Mouse (Mus musculus): ENCODE measurements at regions not wholly inside any gene's neighbourhood (a gene's known extent, or its start where the extent isn't known, plus 50 kb on each side); places are given as distances from the start of the nearest gene placed in this dataset.

- no peak for DNase-seq (ENCODE audit: low read depth, low spot score)
Measured at GRCm38 (mm10) chr6:89005094-89005493, 103.0 kb downstream of the Tpra1 start.

DNA sequence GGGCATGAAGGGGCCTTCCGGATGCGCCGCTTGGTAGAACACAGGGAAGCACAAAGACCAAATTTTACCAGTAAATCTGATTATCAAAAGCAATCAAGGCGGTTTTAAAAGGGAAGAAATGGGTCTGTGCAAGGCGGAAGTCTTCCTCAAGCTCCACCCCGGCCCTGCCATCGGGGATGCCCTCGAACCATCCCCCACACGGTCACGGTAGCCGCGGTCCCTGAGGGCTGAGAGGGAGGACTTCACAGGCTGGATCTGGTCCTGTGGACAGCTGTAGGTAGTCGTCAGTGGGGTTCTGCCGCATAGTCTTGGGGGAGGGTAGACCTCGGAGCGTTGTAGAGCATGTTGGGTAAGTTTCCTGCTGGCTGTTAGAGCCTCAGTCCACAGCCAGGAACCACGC lies 104.9 kb downstream of the Tpra1 start:
- no peak for DNase-seq (ENCODE audit: low read depth, low spot score)

GRCm38 (mm10) chr6:89007516-89007915 lies 105.5 kb downstream of the Tpra1 start:
- no peak for DNase-seq (ENCODE audit: low read depth, low spot score)

DNA sequence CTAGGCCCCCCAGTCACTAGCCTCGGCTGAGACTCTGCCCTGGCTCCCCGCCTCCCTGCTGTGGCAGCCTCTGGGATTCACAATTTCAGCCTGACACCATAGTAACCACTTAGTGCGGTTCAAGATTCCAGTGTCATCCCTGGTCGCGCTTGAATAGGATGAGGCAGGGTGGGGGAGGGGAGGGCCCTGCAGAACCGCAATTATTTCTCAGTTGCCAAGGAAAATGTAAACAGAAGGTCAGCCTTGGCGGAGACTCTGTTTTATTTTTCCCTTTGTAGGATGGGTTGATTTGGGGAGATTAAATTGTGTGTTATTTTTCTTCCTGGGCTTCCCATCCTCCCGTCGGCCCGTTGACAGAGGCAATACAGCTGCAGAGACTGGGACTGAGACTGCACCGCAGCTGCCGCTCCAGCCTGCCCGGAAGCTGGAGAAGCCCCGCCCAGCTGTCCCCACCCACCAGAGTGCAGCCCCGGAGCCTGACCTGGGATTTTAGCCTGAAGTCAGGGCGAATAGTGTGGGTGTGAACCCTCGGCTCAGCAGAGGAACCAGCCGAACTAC lies 106.6 kb downstream of the Tpra1 start:
- DNase-seq (ENCODE audit: low read depth, low spot score), result peak; percentile 48

DNA sequence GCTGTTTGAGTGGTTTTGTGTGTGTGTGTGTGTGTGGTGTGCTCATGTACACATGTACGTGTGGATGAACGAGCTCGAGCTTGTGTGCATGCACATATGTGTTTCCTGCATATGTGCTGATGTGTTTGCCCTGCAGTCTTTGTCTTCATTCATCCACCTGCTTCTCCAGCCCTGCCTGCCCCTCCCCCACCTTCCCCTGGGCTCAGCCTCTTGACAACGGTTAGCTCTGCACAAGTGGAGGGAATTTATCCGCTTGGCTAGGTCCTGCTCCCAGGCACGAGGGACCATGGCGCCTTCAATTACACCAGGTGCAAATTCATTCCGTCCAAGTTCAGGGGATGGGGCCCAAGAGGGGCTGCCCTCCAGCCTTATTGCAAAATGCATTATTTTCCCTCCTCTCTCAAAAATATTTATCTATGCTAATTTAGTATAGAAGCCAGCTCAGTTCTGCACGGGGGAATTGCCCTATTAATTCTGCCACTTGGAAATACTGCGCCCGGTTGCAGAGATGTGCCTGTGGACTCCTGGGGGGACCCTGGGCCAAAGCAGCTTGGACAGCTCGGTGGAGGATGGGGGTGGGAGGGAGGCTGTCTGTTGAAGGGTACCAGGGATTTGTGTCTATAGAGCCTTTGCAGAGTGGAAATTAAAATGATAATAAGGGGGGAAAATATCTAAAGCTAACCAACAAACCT lies 111.1 kb downstream of the Tpra1 start:
- no peak for DNase-seq (ENCODE audit: low read depth, low spot score)

- no peak for DNase-seq (ENCODE audit: low read depth, low spot score)
Measured at GRCm38 (mm10) chr6:89013690-89014061, 111.6 kb downstream of the Tpra1 start.

- no peak for DNase-seq (ENCODE audit: low read depth, low spot score)
Measured at GRCm38 (mm10) chr6:89024101-89024650, 122.1 kb downstream of the Tpra1 start.

- DNase-seq (ENCODE audit: low read depth, low spot score), result no peak
Measured at GRCm38 (mm10) chr6:89033433-89034298, 131.6 kb downstream of the Tpra1 start.

- DNase-seq (ENCODE audit: low read depth, low spot score), result no peak
Measured at GRCm38 (mm10) chr6:89034455-89034854, 132.4 kb downstream of the Tpra1 start.

- DNase-seq (ENCODE audit: low read depth, low spot score), result no peak
Measured at GRCm38 (mm10) chr6:89035061-89035835, 133.2 kb downstream of the Tpra1 start.

DNA sequence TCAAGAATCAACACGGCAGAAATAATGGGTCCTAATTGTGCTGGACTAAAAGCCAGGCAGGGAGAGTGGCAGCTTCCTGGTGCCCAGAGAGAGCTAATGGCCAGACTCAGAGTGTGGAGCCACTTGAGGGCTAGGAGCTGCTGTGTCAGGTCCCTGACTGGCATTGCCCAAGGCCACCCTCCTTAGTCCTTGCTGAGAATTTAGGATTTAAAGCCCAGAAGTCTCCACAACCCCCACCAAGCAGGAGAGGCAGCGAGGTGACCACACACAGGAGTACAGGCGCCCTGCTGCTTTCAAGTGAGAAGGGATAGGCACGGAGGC lies 133.7 kb downstream of the Tpra1 start:
- DNase-seq (ENCODE audit: low read depth, low spot score), result no peak

GRCm38 (mm10) chr6:89037392-89037791 lies 135.3 kb downstream of the Tpra1 start:
- no peak for DNase-seq (ENCODE audit: low read depth, low spot score)

GRCm38 (mm10) chr6:89037901-89038300 lies 135.8 kb downstream of the Tpra1 start:
- no peak for DNase-seq (ENCODE audit: low read depth, low spot score)

- no peak for DNase-seq (ENCODE audit: low read depth, low spot score)
Measured at GRCm38 (mm10) chr6:89040919-89041318, 138.9 kb downstream of the Tpra1 start.

DNA sequence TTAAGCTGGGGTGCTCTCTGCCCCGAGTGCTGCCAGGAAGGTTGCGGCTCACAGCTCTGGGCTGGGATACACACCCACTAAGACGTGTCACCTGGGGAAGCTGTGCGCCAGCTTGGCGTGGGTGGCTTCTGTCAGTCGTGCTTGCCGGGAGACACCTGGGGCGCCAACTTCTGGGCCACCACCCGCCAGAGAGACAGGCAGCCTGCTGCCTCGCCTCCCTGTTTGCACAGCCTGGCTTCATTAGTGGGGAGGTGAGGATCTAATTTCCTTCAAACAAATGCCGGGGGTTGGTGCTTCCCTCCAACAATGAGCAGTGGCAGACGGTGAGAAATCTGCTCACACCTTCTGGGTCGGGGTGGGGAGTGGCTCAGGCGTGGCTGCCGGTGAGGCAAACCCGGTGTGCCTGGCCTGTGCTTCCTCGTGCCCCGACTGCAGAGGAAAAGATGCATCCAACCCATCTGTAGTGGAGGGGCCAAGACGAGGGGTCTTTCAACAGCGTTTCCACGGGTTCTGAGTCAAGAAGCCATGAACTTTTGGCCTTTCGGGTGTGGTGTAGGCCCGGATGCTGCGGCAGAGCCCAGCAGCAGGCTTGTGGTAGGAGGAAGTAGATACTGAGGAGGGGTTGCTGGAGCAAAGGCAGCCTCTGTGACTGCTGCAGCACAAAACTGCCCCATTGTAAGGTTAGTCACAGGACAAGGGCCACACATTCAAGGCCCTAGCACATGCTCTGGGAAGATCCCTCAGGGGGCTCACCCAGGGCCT lies 140.6 kb downstream of the Tpra1 start:
- DNase-seq (ENCODE audit: low read depth, low spot score), result no peak

- no peak for DNase-seq (ENCODE audit: low read depth, low spot score)
Measured at GRCm38 (mm10) chr6:89045436-89045966, 143.4 kb downstream of the Tpra1 start.

DNA sequence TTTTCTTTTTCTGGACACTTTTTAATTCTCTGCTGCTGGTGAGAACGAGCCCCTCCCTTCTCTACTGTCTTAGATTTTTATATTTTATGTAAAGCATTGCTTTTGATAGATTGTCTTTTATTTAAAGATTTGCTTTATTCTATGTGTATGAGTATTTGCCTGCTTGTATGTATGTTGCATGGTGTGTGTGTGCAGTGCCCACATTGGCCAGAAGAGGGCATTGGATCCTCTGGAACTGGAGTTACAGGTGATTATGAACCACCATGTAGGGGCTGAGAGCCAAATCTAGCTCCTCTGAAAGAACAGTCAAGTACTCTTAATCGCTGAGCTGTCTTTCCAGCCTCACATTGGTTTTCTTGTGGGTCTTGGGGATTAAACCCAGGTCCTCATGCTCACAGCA lies 144.4 kb downstream of the Tpra1 start:
- DNase-seq (ENCODE audit: low read depth, low spot score), result no peak

DNA sequence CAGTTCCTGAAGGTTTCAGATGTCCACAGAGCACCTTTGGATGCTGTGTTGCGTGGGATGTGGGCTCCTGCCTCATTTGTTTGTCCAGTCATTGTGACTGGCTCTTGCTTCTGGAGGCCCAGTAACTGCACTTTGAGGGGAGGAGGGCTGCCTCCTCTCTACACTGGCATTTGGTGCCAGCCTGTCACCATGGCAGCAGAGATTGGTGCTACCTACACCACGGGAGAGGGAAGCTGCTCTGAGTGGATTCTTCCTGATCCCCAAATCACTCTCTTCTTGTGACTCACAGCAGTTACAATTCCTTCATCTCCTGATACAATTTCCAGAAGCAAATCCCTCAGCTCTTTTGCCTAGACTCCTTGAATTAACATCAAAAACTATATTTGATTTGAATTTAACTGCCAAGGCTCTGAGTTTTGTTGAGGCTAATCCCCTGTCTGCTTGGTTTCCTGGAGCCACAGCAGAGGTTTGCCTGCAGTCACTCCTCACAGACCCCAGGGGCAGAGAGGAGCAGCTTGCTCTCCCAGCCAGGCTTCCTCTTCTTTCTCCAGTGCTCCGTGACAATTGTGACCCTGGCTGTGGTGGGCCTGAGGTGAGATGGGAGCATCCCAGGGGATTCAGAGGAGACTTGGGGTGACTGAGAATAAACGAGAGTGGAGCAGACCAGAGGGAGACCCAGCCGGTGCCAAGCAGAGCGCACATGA lies 145.7 kb downstream of the Tpra1 start:
- DNase-seq (ENCODE audit: low read depth, low spot score), result no peak

DNA sequence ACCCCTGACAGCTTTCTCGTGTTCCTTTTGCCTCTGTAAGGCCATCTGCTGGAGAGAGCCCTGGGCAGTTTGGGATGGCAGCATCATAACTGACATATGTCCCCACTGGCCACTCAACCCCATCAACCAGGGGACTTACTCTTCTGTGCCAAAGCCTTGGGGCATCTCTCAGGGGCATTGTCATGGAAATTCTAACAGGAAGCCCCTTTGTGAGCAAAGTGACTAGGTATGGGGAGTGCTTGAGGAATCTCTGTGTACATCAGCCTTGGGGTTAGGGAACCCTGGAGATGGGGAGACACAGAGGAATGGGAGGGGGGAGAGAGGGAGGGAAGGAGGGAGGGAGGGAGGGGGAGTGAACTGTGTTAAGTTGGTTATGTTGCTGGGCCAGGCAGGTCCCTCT lies 147.2 kb downstream of the Tpra1 start:
- no peak for DNase-seq (ENCODE audit: low read depth, low spot score)

DNA sequence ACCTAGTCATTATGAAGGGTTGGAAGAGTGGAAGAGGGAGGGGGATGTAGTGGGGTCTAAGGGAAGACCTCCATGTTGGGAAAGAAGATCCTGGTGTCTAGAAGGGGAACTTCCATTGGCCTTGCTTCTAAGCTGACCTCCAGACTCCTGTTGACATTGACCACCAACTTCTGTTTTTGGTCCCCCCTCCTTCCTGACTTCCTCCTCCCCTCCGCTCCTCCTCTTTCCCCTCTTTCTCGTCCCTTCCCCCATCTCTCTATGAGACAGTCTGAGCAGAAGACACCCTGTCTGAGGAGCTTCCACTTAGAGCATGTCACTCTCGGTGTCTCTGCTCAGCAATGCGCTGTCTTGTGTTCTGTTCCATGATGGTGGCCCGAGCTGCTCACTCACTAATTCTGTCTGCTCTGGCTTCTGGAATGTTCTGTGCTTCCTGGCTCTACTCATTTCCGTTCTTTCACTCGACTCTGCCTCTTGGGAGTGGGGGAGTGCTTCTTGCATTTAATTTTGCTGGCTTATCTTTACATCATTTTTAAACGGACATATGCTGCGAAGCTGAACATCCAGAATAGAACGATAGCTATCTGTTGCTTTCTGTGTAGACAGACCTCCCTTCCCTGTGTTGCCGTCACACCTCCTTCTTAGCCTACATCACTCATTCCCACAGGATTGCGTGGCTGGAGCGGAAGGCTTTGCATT lies 148.7 kb downstream of the Tpra1 start:
- DNase-seq (ENCODE audit: low read depth, low spot score), result no peak

Data from embryo, embryonic 11.5 days (tissue).